Mouse (Mus musculus) 3134 (cell line): ENCODE measurements at regions not wholly inside any gene's neighbourhood (a gene's known extent, or its start where the extent isn't known, plus 50 kb on each side); places are given as distances from the start of the nearest gene placed in this dataset.
A peak's percentile ranks its signal among the peaks of the same experiment; 100 is the strongest.

ENCODE experiments used
- DNase-seq: peaks from one replicate; pipeline ENCODE4 v3.0.0-alpha.2; 2011; ENCODE audit warnings: low spot score; ENCODE audit not compliant: insufficient read length; ENCODE audit errors: extremely low read depth

DNA sequence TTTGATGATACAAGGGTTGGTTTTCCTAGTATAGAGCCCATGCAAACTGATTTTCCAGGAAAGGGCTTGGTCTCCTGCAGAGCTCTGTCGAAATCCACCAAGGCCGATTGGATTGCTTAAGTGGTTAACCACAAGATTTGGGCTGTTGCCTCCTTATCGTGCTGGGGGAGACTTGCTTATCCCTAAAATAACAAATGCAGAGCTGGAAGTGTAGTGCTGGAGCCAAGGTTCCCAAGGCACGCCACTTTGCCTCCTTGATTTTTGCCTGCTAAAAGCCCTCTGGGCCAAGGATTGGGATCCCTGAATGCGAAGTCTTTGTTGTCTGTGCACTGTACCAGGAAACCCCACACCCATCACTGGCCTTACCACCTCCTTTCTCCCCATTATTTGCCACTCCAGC, 52.8 kb upstream of the Tmem178 start:
- peak; percentile 16 for DNase-seq

DNA sequence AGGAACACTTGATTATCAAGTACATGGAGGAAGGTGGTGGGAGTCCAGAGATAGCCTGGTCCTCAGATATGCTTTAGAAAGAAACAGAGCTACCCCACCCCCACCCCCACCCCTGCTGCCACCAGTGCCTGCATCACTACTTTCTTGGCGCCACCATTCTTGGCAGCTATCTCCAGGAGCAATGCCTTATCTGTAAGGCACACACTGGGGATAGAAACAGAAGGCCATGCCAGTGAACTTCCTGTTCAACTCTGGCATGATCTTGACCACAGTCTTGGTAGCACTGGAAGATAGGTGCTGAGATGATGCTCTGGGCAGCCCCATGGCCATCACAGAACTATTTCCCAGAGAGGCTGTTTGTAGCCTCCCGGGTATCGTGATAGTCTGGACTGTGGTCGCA, 55.3 kb upstream of the Tmem178 start:
- no peak for DNase-seq

GRCm38 (mm10) chr17:80887749-80888119, 56.7 kb upstream of the Tmem178 start:
- DNase-seq, result no peak

DNA sequence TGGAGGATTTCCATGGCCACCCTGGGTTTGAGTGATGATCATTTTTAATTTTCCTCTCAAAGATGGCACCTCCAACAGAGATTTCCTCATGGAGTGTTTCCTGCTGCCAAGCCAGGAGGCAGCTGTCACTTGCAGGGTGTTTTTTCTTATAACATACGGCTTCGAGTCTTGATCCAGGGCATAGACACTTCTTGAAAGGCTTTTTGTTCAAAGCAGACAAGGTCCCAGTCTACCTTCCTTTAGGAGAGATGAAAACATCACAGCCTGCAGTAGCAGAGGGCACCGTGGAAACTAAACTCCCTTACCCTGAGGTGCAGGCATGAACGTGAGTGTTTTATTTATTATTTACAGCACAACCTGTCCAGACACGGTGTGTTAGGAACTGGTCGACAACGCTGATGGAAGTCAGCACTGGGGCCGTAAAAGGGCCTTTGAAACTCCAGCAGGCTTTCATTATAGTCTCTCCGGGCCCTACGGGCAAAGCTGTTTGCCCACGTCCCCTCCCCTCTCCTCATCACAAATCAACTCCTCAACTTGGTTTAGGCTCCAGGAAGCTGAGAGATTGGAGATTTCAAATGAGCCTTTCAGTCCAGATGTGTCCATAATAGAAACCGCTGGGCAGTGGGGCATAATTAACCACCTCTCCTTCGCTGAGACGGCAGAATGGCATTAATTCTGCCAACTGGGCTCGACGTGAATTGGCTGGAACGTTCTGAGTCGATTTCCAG, 57.2 kb upstream of the Tmem178 start:
- DNase-seq, result no peak

DNA sequence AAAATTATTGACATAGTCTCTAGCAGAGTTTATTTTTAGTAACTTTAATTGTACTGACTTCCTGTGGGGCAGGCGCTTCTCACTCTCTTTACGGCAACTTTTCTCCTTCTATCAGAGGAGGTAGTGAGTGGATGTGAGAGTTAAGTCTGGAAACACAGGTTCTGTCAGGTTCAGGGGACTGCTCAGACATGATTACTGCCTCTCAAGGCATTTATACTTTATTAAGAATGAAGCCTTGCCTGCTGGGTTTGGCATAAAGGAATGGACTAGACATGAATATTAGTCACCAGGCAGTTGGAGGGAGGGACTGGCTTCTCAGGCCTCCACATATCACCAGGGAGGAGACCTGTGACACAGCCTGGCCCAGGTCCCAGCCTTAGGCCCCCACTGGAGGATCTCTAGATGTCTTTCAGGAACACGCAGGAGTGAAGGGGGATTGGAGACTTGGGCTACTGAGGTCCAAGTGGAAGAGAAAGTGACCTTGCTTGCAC, 58.2 kb upstream of the Tmem178 start:
- DNase-seq, result no peak

DNA sequence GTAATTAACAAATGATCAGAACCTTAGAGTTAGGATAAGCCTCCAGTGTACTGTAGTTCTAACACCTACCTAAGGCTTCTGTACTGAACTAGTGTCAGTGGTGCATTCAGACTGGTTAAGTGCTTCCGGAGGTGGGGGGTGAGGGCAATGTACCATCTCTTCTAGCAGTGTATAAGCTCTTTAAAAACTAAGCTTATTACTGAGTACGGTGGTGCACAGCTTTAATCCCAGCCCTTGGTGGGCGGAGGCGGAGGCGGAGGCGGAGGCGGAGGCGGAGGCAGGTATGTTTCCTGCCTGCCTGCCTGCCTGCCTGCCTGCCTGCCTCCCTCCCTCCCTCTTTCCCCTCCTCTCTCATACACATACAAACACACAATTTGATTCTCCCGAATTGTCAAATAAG, 58.7 kb upstream of the Tmem178 start:
- DNase-seq, result no peak

- no peak for DNase-seq
These were observed 59.5 kb upstream of the Tmem178 start for GRCm38 (mm10) chr17:80884886-80885285.

DNA sequence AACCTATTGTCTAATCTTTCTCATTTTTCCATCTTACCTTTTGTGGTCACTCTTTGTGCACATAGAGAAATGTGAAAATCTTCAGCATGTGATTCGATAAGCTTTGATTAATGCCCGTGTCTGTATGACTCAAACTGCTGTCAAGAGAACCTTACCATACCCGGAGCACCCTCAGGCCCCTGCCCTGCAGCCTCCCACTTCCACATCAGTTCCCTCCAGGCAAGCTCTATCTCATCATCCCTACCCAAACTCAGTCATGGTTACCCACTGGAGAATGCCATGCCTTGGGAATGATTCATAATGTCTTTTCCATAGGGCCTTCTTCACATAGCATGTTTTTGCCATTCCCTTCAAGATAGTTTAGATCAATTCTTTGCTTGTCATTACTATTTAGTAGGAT, 62.0 kb upstream of the Tmem178 start:
- DNase-seq, result no peak

- no peak for DNase-seq
These were observed 64.1 kb upstream of the Tmem178 start for GRCm38 (mm10) chr17:80880325-80880724.

DNA sequence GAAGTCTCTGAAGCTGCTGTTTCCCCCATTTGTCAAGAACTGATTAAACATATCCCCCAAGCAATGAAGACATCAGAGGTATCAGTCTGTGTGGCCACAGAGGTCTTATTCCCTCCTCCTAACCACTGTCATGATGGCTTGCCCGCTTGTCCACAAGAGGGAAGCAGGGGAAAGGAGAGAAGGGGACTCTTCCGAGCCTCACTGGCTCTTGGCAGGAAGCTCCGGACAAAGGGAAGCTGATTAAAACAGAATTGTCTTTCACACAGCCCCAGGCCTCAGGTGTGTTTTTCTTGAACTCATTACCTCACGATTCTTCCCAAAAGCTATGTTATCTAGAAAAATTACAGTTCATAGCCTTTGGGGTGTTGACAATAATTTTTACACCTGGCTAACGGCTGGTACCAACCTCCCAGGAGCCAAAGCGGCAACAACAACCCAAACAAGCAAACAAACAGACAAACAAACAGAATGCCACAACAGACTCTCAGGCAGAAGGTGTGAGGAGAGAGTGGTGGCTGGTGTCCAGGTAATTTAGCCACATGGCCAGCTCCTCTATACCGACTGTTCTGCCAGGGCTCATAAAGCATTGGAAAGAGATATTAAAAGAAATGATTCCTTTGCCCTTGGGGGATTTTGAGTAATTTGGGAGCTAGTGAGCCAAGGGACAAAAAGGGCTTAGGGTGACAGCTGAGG, 68.9 kb upstream of the Tmem178 start:
- DNase-seq, result no peak

- no peak for DNase-seq
These were observed 73.5 kb upstream of the Tmem178 start for GRCm38 (mm10) chr17:80870965-80871364.

DNA sequence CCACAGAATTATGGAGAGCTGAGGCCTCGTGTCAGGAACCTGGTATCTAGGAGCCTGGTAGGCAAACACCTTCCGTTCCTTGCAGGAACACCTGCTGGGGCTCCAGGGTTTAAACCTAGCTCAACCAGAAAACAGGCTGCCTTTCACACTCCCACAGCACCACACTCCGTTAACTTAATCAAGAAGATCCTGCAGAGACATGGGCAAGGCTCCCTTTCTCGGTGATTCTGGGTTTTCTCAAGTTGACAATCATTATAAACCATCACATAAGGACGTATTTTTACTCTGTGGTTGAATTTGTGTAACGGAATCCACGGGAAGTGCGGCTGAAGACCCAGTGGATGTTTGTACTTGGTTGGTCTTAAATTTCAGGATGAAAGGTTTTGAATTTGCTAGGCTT, 82.1 kb upstream of the Tmem178 start:
- DNase-seq, result no peak

DNA sequence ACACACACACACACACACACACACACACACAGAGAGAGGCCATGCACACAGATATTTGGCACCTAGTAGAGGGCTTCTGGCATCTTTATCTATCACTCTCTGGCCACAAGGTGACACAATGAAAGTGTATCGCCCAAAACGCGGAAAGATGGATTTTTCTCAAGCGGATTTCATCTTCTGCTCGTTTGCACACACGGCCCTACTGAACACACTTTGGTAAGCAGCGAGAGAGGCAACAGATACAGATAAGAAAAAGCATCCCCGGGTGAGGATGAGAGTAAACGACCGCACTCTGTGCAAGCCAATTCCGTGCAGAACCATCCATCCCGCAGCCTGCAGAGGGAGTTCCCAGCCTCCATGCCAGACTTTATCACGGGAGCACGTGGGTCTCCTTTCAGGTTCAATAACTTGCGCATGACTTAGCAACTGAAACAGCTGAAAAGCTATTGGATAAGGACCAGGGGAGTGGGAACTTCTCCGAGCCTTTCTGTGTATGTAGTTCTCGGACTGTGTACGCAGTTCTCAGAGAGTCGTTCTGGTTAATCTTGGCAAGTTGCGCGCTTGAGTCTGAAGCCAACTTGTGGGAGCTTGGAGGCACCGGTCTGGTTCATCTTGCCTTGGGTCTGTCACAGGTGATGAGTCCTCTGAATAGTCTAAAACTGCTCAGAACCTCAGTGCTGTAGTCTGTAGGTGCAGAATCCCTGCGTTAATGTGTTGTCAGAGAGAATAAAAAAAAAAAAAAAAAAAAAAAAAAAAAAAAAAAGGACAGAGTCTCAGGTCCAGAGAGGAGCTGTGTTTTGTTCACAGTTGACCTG, 97.2 kb upstream of the Tmem178 start:
- DNase-seq, result no peak

- DNase-seq, result no peak
These were observed 99.1 kb upstream of the Tmem178 start for GRCm38 (mm10) chr17:80845349-80845748.

GRCm38 (mm10) chr17:80841903-80842302, 102.5 kb upstream of the Tmem178 start:
- DNase-seq, result no peak

DNA sequence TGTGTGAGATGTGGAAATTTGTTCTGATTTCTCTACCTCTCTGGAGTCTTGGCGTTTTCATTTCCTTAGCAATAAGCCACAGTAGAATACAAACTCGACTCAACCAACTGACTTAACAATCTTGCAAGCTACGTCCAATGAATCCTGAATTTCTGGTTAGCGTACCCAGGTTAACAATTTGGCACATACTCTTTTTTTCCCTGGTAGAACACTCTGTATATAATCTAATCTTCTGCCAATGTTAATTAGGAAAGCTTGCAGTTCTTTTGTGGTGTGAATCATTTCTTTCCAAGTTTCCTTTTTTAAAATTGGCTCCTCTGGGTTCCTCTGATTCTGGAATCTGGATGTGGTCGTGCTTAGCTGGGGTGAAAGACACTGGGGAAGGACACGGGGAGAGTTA, 103.5 kb upstream of the Tmem178 start:
- no peak for DNase-seq

- no peak for DNase-seq
These were observed 104.0 kb upstream of the Tmem178 start for GRCm38 (mm10) chr17:80840452-80840851.

GRCm38 (mm10) chr17:80834701-80835100, 106.4 kb upstream of the Map4k3 start:
- DNase-seq, result no peak

DNA sequence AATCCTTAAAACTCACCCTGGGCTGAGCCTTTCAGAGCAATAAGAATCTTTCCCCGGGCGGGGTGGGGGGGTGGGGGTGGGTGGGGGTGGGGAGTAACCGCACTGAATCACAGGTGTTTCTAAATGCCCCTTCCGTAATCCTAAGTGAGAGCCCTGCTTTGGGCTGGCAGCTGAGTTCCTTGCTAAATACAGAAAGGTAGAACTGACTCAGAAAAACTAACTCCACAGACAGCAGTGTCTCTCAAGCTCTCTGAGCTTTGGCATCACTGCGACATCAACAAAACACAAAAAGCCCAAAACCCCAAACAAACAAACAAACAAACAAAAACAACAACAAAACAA, 105.9 kb upstream of the Map4k3 start:
- no peak for DNase-seq

- no peak for DNase-seq
These were observed 105.3 kb upstream of the Map4k3 start for GRCm38 (mm10) chr17:80833355-80834175.

DNA sequence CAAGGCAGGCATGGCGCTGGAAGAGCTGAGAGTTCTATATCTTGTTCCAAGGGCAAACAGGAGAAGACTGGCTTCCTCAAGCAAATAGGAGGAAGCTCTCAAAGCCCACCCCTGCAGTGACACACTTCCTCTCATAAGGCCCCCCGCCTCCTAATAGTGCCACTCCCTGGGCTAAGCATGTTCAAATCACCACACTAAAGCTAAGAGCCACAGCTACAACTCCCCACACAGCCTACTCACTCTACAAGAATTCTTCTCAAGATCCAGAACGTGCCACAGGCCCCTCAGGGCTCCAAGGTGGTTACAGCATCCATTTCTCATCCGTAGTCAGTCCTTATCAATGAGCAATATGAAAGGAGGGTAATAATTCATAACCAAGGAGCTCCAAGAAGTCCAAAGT, 103.4 kb upstream of the Map4k3 start:
- DNase-seq, result no peak
